Mouse (Mus musculus): ENCODE measurements around the gene Prkcb.

The Prkcb gene

DNA sequence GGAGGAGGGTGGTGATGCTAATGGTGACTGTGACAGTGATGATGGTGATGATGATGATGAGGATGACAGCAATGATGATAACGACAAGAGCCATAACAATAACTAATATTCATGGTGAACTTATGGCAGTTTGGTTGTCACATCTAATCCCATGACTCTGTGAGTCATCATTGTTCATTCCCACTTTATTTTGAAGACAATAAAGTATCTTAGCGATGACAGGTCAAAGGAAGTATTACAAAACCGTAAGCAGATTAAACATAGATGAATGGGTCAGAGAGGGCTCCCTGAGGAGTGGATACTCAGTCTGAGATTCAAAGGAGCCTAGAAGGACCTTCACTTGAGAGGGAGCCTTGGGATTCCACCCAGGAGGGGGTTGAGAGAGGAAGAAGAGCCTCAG is 122.3 kb downstream of the Prkcb start:
- DNase-seq: no peak

DNA sequence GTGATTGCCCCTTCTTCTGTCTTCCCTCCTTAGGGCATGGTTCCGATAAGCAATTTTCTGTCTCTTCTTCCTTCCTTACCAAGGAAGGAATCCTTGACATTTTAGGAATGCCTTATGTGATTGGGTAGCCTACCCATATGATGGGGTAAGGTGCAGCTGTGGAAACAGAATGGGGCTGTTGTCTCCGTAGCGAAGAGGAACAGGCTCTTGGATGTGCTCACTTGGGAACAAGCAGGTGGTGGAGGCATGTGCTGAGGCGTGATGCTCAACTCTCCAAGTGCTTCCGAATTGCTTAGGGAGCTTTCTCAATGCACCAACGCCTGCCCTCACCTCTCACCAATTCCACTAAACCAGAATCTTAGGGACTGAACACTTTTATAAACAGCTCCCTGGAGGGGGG is 124.7 kb downstream of the Prkcb start:
- no peak for DNase-seq

DNA sequence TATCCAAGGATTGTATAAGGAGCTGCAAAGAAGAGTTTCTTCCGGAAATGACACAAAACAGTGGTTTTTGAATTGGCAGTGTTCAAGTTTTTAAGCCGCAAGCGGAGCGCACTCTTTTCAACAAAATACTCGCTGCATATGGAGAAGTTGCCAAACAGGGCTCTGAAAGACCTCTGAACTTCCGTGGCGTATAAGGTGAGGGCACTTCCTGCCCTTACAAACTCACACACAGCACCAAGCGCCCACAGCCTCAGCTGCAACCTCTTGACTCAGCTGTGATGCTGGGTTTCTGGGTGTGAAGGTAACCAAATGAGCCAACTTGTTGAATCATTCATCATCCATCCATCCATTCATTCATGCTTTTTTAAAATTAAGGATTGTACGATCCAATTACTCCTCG is 125.6 kb downstream of the Prkcb start:
- no peak for DNase-seq

DNA sequence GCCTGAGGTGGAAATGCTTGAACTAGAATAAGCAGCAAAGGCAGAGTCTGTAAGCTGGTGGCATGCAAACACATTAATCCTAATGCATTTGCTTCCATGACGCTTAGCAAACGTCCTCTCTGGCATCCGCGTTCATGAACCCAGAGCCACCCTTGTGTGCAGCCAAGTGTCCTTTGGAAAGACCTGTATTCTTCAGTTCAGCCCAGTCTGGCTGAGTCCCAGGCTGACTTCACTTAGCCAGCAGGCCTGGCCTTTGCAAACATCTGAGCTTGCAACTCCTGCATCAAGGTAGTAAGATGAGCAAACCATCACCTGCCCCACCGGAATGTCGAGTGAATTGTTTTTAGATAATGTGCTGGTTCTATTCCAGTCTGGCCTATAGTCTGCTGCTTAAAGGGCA is 126.1 kb downstream of the Prkcb start:
- no peak for DNase-seq

DNA sequence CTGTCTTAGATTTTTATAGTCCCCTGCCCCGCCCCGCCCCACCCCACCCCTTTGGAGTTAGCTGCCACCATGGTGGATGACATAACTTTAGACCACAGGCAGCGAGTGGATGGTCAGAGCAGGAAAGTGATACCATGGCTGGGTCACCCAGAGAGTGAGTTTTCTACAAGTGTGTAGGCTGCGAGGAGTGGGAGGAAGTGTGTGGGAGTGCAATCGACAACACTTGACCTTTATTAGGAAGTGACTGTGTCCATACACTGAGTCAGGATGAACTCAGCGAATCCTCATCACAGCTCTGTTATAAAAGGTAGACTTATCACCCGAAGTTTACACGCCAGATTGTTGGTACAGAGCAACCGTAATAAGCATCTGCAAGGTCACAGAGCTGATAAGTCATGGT is 126.8 kb downstream of the Prkcb start:
- DNase-seq: no peak

DNA sequence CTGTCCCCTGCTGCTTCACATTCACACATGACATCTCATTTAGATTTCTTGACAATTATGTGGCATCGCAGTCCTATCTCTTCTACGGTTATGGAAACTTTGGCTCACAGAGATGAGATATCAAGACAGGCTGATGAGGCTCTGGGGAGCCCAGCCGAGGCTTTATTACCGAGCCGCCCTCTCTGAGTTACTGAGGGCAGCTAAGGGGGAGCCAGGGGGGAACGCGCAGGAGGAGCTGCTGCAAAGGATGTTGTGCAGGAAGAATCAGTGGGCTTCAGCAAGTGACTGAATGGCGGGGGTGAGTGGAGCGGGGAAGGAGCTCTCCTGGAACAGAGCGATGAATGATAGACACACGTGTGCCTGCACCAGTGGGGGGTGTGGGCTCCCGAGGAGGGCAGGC is 127.4 kb downstream of the Prkcb start:
- DNase-seq: no peak

DNA sequence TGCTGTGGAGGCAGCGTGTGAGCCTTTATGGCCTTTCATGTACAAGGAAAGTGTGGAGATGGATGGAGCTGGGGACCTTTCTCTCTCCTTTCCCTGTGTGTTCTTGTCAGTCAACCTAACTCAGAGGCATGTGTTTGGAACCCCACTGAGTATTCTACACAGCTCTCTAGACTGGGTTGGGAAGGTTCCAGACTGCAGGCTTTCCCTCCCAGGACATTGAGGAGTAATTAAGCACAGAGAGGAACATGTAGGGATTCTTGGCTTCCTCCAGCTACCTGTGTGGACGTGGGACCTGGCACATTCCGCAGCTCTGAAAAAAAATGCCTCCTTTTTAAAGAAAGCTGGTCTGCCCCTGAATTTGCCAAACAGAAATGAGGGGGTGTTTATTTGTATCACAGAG is 130.0 kb downstream of the Prkcb start:
- DNase-seq: no peak

DNA sequence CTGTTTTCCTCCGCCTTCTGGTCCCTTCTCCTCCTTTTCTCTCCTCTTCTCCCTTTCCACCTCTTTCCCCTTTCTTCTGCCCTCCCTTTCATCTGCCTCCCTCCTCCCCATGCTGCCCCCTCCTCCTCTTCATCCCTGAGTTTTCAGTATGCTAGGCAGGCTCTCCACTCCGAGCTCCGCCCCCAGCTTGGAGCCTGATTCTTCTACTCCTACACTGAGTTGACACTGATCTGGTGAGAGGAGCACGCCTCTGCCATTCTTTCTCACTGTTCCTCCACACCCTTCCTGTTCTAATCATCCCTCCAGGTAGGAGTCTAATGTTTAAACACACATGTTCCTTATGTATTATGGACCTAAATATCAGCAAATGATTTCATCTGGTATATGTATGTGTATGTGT is 135.3 kb downstream of the Prkcb start:
- DNase-seq: no peak

DNA sequence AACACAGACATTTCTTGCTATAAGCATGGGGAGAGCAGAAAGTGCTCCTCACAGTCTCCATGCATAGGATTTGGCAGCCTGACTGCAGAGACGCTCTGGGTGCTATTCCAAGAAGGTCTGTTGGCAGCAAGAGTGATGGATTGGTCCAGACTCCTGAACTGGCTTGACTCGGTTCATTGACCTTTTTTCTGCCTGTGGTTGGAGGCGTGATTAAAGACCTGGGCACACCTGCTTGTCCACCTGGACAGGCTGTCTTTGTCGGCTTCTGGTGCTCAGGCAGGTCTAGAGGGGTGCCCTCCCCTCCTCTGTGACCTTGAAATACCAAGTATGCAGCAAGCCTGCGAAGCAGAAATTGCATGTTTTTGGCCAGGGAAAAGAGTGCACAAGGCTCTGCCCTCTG is 140.6 kb downstream of the Prkcb start:
- DNase-seq: no peak

DNA sequence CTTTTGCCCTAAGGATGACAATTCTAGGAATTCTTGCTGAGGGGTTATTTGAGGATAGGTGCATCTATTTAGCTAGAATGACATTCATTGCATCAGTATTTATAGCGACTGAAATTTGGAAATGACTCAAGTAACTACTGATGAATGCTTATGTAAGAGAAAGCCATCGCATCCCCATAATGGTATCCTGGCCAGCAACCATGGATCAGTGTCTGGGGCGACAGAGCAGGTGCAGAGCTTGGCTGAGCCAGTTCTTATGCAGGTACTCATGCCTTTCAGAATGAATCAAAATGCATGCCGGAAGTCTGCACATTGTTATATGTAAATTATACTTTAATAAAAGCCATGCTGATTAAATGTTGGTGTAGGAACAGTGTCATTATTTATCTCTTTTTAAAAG is 143.8 kb downstream of the Prkcb start:
- DNase-seq: no peak

DNA sequence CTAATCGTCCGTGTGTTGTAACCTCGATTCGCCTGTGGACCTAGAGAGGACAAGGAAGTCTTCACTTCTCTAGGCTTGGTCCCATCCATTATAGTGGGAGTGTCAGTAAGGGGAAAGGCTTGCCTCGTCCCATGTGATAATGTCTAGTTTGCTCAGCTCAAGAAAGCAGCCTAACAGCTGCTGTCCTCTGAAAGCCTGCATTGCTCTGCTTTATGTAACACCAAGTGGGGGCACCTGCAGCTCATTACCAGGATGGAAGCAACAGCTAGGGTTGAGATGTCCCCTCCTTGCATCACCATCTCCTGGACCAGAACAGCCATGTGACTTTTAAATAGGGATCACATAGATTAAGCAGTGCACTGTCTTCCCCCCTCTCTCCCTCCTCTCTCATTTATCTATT is 144.8 kb downstream of the Prkcb start:
- no peak for DNase-seq

DNA sequence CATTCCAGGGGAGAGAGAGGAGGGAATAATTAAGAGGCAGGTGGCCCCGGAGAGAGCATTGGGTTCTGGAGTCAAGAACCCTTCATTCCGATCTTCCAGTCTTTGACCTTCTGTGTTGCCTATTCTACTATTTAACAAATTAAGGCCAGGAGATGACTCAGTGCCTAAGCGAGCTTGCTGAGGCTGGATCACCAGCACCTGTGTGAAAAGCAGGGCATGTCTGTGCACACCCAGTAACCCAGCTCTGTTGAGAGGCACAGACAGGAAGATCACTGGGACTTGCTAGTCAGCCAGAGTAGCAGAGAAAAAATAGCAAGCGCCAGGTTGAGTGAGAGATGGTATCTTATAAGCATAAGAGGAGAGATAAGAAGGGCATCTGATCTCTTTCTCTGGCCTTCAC is 146.4 kb downstream of the Prkcb start:
- no peak for DNase-seq

DNA sequence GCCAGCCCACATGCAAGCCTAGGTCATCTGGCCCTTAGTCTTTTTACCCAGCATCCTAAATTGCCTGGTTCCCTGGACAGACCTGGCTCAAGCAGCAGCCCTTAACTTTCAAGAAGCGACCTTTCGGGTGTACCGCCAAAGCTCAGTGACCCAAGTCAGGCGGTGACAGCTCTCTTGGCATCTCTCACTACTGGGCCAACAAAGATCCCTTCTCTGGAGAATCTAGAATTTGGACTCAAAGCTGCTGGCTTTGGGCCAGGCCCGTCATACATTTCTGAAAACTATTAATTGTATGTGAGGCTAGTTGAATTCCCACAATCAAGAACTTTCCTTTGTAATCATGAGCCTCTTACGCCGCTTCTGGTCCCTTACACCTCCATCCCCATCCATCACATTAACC is 147.0 kb downstream of the Prkcb start:
- DNase-seq: no peak

DNA sequence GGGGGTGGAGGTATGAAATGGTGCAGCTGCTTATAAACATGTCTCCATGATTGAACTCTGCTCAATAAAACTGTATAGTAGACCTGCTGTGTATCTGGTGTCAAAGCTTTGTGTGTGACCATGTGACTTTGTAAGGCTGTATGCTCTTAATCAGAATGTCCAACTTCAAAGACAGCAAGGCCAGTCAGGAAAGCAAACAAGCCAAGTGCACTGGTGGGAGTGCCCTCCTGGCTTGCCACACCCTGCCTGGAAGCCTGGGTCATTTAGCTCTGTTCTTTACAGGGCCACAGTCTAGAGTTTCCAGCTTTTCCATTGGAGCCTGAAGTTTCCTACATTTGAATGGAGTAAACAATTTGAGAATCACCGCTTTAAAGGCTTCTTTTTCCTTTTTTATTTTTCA is 148.8 kb downstream of the Prkcb start:
- DNase-seq: no peak

DNA sequence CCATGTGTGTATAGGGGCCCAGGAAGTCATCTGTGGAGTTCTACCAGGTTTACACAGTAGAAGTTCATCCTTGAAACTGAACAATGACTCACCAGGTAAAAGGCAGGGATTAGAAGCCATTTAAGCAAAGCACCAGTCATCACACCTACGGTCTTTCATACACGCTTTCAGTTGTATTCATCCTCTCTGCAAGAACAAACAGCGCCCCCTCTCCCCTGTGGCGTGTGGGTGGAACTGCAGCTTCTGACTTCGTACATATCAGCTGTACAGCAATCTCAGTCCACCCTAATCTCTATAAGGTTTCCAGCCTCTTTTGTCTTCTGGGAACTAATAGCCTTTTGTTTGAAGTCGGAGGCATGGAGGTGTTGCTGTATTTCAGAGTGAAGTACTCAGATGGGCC is 156.5 kb downstream of the Prkcb start:
- DNase-seq: peak; percentile 39

DNA sequence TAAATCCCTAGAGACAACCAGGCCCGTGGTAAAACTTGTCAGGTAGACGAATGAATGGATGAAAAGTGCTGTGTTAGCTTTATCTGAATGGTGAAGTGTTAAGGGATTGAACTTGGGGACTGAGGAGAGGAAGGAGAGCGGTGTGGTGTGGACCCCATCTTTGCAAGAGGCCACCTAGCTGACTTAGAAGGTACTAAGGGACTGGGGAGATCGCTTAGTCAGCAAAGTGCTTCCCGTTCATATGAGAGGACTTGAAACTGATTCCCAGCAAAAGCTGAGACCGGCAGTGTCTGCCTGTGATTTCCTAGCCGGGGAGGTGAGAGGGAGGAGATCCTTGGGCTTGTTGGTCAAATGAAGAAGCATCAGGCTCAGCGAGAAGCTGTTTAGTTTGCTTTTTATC is 164.1 kb downstream of the Prkcb start:
- DNase-seq: no peak

DNA sequence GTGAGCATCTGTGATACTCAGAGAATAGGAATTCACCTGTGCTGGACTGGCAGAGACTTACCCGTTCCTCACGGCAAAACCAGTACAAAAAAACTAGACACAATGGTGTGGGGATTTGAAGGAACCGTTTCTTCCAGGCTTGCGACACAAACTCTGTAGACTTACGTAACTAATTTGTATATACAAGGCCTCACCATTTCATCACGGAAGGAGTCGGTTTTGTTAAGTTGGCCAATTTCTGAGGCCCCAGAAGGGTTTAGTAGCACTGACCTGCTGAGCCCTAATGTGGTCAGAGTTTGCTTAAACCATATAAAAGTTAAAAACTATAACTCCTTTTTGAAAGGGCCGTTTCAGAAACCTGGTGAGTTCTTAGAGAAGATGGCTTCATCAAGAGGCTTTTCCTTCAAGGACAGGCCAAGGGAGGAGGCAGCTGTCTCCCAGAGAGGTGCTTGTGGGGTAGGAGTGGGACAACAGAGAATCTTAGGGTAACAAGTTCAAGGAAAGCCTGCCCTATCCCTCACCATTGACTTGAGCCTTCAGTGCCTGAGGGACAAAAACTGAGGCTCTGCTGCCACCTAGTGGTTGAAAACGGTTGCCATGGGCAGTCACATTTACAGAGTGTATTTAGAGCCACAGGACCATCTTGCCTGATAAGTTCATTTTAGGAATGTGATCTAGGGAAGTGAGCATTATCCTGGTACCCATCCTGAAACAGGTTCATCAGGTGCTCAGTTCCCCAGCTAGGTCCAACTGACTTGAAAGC is 170.8 kb downstream of the Prkcb start:
- DNase-seq: peak; percentile 86

DNA sequence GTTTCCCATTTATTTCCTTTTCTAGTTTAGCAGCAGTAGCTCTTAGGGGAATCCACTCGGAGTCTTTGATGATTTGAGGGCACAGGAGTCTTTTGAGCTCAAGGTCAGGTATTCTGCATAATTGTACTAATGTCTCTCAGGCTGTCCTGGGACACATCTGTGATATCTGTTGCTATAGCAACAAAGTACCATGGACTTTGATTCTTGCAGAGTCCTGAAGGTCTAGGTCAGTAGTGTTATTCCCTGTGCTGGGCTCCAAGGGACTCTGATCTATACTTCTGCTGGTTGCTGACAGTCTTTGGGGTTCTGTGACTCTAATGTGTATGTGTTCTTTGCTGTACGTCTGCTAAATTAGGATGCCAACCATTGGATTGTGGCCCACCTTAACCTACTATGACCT is 171.5 kb downstream of the Prkcb start:
- no peak for DNase-seq

DNA sequence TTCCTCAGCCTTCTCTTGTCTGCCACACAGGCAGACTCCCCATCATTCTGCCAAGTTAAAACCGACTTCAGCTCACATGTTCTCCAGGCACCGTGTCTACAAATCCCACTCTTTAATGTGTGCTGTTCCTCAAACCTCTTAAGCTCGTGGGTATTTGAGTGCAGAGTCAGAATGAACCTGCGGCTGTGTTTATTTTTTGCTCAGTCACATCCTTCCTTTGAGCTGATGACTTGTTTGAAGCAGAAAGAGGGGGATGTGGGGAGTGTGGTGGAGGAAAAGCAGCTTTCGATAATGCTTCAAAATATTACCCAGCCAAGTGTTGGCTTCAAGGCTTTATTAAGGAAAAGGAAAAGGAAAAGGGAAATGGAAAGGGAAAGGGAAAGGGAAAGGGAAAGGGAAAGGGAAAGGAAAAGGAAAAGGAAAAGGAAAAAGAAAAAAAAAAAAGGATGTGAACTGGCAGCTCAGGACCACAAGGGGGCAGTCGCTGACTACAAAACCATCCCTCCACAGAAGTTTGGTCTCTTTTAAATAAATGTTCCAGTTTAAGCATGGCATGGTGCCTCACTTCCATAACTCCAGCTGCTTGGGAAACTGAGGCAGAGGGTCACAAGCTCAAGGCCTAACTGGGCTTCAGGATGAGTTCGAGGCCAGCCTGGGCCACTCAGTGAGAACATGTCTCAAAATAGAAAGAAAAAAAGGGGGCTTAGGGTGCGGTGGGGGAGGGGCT is 177.4 kb downstream of the Prkcb start:
- peak; percentile 30 for DNase-seq

DNA sequence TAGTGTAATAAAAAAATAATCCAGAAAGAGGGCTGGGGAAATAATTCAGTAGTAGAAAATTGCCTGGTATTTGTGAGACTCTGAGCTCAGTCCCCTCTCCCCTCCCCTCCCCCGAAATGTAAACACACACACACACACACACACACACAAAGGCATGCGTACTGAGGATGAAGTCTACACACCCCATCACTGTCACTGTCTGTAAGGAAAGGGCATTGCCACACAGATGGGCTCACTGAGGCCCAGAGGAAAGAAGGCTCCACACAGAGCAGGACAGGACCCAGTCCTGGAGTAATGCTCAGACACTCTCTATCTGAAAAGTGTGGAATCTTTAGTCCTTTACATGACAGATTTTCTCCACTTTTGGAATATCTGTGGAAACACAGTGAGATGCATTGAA is 178.2 kb downstream of the Prkcb start:
- no peak for DNase-seq

DNA sequence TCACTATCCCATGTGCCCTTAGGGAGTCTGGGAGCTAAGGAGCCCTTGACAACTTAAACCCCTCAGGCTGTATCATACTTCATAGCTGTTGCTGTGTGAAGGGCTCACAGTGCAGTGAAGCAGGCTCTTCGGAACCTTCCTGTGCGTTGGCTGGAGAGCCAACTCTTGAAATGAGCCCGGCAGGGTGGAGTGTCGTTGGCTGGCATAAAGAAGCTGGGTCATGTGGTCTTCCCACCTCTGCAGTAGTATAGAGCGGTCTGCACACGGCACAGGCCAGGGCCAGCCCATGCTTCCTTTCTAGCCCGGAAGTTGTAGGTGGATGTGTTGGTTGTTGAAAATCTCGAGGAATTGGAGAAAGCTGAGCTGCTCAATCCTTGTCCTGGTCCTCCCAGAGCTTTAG is 179.3 kb downstream of the Prkcb start:
- DNase-seq: no peak

DNA sequence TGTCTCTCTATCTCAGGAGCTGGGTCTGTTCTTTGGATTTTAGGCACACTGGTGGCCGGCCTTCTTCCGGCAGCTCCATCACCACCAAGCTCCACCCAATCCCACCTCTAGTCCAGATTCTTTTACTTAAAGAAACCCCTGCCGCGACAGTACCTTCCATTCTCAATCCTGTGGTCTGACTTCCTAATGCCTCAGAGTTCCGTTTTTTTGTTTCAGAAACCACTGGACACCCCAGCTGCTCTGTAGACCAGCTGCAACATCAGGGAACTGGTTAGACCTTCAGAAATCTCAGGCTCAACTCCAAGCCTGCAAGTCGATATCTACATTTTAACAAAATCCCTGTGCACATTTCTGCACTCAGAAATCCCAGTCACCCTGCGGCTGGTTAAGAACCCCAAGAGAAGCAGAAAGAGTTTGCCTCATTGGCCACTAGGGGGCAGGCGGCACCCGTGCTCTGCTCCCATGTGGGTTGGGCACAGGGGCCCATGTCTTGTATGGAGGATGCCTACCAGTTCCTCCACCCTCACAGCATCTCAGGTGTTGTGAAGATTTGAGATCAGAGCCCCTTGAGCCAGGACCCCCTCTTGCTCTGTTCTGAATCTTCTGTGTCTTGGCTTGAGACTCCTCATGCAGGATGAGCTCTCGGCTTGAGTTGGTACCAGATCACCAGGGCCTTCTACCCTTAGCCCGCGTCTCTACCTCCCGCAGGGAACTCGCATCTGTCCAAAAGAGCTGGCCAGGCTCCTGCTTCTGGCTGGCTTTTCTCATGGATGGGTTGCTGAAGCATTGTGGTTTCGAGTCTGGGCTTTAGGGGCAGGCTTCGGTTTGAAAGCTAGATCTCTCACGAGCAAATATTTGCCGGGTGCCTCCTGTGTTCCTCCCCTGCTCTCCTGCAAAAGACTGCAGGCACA is 182.1 kb downstream of the Prkcb start:
- DNase-seq: peak; percentile 77

DNA sequence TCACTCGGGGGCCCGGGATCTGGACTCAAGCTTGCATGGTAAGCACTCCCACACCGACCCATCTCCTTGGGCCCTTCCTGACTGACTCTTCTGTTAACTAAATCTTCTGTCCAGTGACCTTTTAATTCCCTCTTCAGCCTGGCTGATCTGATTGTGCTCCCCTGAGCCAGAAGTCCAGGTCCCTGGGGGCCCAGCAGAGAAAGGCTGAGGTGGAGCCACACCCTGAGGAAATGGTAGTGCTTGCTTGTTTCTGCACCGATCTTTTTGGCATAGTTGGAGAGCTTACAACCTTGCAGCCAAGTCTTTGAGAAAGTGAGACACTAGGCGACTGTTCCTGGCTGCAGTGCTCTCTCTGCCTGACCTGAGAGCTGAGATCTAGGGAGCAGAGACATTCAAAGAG is 183.7 kb downstream of the Prkcb start:
- DNase-seq: no peak

DNA sequence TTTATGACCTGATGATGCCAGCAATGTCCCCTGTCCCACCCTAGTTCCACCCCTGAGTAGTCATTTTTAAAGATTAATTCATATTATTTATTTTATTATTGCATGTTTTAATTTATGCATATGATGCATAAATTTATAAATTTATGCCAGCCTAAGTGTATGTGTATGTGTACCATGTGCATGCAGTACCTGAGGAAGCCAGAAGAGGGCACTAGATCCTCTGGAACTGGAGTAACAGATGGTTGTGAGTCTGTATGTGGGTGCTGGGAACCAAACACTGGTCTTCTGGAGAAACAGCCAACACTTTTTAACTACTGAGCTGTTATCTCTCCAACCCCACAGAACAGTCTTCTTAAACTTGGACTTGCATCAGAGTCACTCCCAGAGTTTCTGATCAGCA is 186.5 kb downstream of the Prkcb start:
- no peak for DNase-seq
